Comparison of ENCODE assay signal across 28 mouse cellular contexts in the genomic region with DNA sequence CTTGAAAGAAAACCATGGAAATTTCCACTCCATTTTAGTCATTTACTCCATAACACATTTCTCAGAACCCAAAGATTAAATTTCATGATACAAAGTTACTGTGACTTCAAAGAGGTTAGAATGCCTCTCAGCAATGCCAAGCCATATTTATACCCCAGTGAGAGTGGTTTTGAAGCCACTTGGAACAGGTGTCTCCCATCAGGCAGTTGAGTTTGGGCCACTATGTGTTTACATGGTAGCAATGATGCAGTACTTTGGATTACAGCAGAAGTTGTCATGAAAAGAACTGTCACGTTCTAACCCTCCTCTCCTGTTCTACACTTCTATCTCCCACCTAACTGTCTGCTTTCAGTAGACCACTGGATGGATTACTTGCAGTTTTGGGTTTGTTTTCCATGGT. TPM values are rescaled to one million over a fixed set of nuclear protein-coding genes. Genes with fewer than 3 reads are reported as not detected.
A peak's percentile ranks its signal among the peaks of the same experiment; 100 is the strongest.
DNase-seq lines count a peak whose midpoint lies in the region; ATAC-seq and TF ChIP-seq lines count a peak whose summit lies in the region.
"Had no signal": no experiment of that assay in that cellular context is flagged by ENCODE, and none has a peak within 500 bp of the region (broad histone marks: within the 10 kb centered on the region; RNA-seq: fewer than 3 reads in every experiment).

No protein-coding gene starts in this region.

- no peak for ATAC-seq in intestine, embryonic 15.5 days
- ATAC-seq in intestine, postnatal 0 days, result no peak
- ATAC-seq in lung, postnatal 0 days, result no peak
- no peak for ATAC-seq in neural tube, embryonic 15.5 days (ENCODE audit: low FRiP score)
- no peak for ATAC-seq in midbrain, postnatal 0 days (ENCODE audit: low FRiP score)
- ATAC-seq: forebrain, embryonic 15.5 days; hindbrain, postnatal 0 days; midbrain, embryonic 15.5 days had no signal

- H3K27me3 ChIP-seq in intestine, embryonic 15.5 days (replicated peaks), result no peaks in the 10 kb centered on the region
- no peaks in the 10 kb centered on the region for H3K27me3 ChIP-seq in intestine, postnatal 0 days (replicated peaks; ENCODE audit: control insufficient read depth, insufficient read depth, low read length)
- no peaks in the 10 kb centered on the region for H3K27me3 ChIP-seq in lung, postnatal 0 days (replicated peaks; ENCODE audit: insufficient read depth, low read length)
- peaks cover 21% of the 10 kb centered on the region for H3K27me3 ChIP-seq in neural tube, embryonic 15.5 days (replicated peaks)
- peaks cover 14% of the 10 kb centered on the region; the same call in 1 of the 2 replicates for H3K27me3 ChIP-seq in midbrain, postnatal 0 days (ENCODE audit: insufficient read depth, low read length)

- no peak for TF ChIP-seq CTCF in intestine, postnatal 0 days (IDR thresholded peaks at IDR 0.05; ENCODE audit: low read depth)
- TF ChIP-seq CTCF in lung, postnatal 0 days (IDR thresholded peaks at IDR 0.05), result no peak
- no peak for TF ChIP-seq CTCF in embryonic fibroblast, embryonic 13.5 days (IDR thresholded peaks at IDR 0.05; ENCODE audit: borderline replicate concordance, insufficient read depth, low read length)
- TF ChIP-seq CTCF in midbrain, postnatal 0 days (IDR thresholded peaks at IDR 0.05), result no peak

- WGBS in intestine, embryonic 15.5 days, result 49% methylated on average over 1 of the region's 1 CpGs
- WGBS in intestine, postnatal 0 days, result 54% methylated on average over 1 of the region's 1 CpGs
- WGBS in lung, postnatal 0 days, result 53% methylated on average over 1 of the region's 1 CpGs
- WGBS in neural tube, embryonic 15.5 days, result 80% methylated on average over 1 of the region's 1 CpGs
- WGBS in midbrain, postnatal 0 days, result 88% methylated on average over 1 of the region's 1 CpGs

- no peak for TF ChIP-seq POLR2A in embryonic fibroblast, embryonic 13.5 days (IDR thresholded peaks at IDR 0.05; ENCODE audit: low read depth, low read length)

- no peak overlapping the region for H3K4me3 ChIP-seq in intestine, embryonic 15.5 days (replicated peaks)
- H3K4me3 ChIP-seq in intestine, postnatal 0 days (ENCODE audit: low read depth, low read length), result no peak overlapping the region
- H3K4me3 ChIP-seq in lung, postnatal 0 days (ENCODE audit: low read depth, low read length), result no peak overlapping the region
- no peak overlapping the region for H3K4me3 ChIP-seq in embryonic fibroblast, embryonic 13.5 days (ENCODE audit: insufficient read depth, low read length)
- H3K4me3 ChIP-seq in neural tube, embryonic 15.5 days (replicated peaks), result no peak overlapping the region
- no peak overlapping the region for H3K4me3 ChIP-seq in midbrain, postnatal 0 days (ENCODE audit: low read depth, low read length)
- H3K4me3 ChIP-seq: forebrain, embryonic 10.5 days; forebrain, embryonic 15.5 days; hindbrain, embryonic 12.5 days; lung, embryonic 15.5 days; midbrain, embryonic 10.5 days; midbrain, embryonic 15.5 days; neural tube, embryonic 12.5 days had no signal

- H3K27ac ChIP-seq in intestine, embryonic 15.5 days, result no peak overlapping the region
- H3K27ac ChIP-seq in intestine, postnatal 0 days (ENCODE audit: low read depth, low read length), result no peak overlapping the region
- H3K27ac ChIP-seq in lung, postnatal 0 days (ENCODE audit: low read length), result no peak overlapping the region
- H3K27ac ChIP-seq in embryonic fibroblast, embryonic 13.5 days (ENCODE audit: insufficient read depth, low read length), result peak overlapping the region; percentile 47; the same call in 1 of the 2 replicates
- H3K27ac ChIP-seq in neural tube, embryonic 15.5 days (replicated peaks), result no peak overlapping the region
- H3K27ac ChIP-seq in midbrain, postnatal 0 days (ENCODE audit: low read depth, low read length), result no peak overlapping the region
- H3K27ac ChIP-seq: forebrain, embryonic 10.5 days; forebrain, embryonic 15.5 days; hindbrain, embryonic 12.5 days; hindbrain, postnatal 0 days; kidney, postnatal 0 days; liver, embryonic 14.5 days; lung, embryonic 15.5 days; midbrain, embryonic 10.5 days; midbrain, embryonic 15.5 days; neural tube, embryonic 12.5 days had no signal

- no peaks in the 10 kb centered on the region for H3K36me3 ChIP-seq in intestine, embryonic 15.5 days
- H3K36me3 ChIP-seq in intestine, postnatal 0 days (ENCODE audit: control insufficient read depth, insufficient read depth), result no peaks in the 10 kb centered on the region
- no peaks in the 10 kb centered on the region for H3K36me3 ChIP-seq in lung, postnatal 0 days (ENCODE audit: insufficient read depth, low read length)
- H3K36me3 ChIP-seq in neural tube, embryonic 15.5 days, result no peaks in the 10 kb centered on the region
- H3K36me3 ChIP-seq in midbrain, postnatal 0 days (ENCODE audit: insufficient read depth, low read length), result no peaks in the 10 kb centered on the region
- H3K36me3 ChIP-seq: forebrain, embryonic 10.5 days; forebrain, embryonic 15.5 days; hindbrain, embryonic 12.5 days; lung, embryonic 15.5 days; midbrain, embryonic 10.5 days; midbrain, embryonic 15.5 days; neural tube, embryonic 12.5 days had no signal

- peaks cover 14% of the 10 kb centered on the region for H3K4me1 ChIP-seq in intestine, embryonic 15.5 days (replicated peaks)
- no peaks in the 10 kb centered on the region for H3K4me1 ChIP-seq in intestine, postnatal 0 days (replicated peaks; ENCODE audit: control insufficient read depth, insufficient read depth, low read length)
- H3K4me1 ChIP-seq in lung, postnatal 0 days (ENCODE audit: insufficient read depth, low read depth, low read length), result 0 out of 2 replicates have a peak, but pooled peaks cover 4% of the 10 kb centered on the region
- no peaks in the 10 kb centered on the region for H3K4me1 ChIP-seq in embryonic fibroblast, embryonic 13.5 days (ENCODE audit: control insufficient read depth, insufficient read depth, low read length)
- H3K4me1 ChIP-seq in neural tube, embryonic 15.5 days, result peaks cover 10% of the 10 kb centered on the region
- H3K4me1 ChIP-seq in midbrain, postnatal 0 days (ENCODE audit: insufficient read depth, low read length), result 0 out of 2 replicates have a peak, but pooled peaks cover 7% of the 10 kb centered on the region

- H3K4me2 ChIP-seq in intestine, embryonic 15.5 days (replicated peaks), result 0 out of 2 replicates have a peak overlapping the region, but pooled peaks have one; percentile 83
- no peak overlapping the region; the same call in 1 of the 2 replicates for H3K4me2 ChIP-seq in intestine, postnatal 0 days (replicated peaks; ENCODE audit: low read depth)
- H3K4me2 ChIP-seq in lung, postnatal 0 days (replicated peaks; ENCODE audit: low read depth, low read length), result no peak overlapping the region
- no peak overlapping the region for H3K4me2 ChIP-seq in neural tube, embryonic 15.5 days
- H3K4me2 ChIP-seq in midbrain, postnatal 0 days (ENCODE audit: low read depth, low read length, poor library complexity, severe bottlenecking), result no peak overlapping the region
- H3K4me2 ChIP-seq: forebrain, embryonic 15.5 days; hindbrain, embryonic 12.5 days; midbrain, embryonic 15.5 days; neural tube, embryonic 12.5 days had no signal

- no peak for TF ChIP-seq EP300 in lung, postnatal 0 days (IDR thresholded peaks at IDR 0.05)

- H3K9ac ChIP-seq in intestine, embryonic 15.5 days, result no peak overlapping the region
- no peak overlapping the region for H3K9ac ChIP-seq in intestine, postnatal 0 days (ENCODE audit: low read depth, low read length)
- no peak overlapping the region for H3K9ac ChIP-seq in lung, postnatal 0 days (replicated peaks; ENCODE audit: low read depth)
- no peak overlapping the region for H3K9ac ChIP-seq in neural tube, embryonic 15.5 days (replicated peaks)
- H3K9ac ChIP-seq in midbrain, postnatal 0 days (replicated peaks; ENCODE audit: low read length, poor library complexity, severe bottlenecking), result no peak overlapping the region
- H3K9ac ChIP-seq: forebrain, embryonic 15.5 days; hindbrain, embryonic 12.5 days; liver, embryonic 14.5 days; lung, embryonic 15.5 days; midbrain, embryonic 15.5 days; neural tube, embryonic 12.5 days had no signal

- H3K9me3 ChIP-seq in intestine, embryonic 15.5 days, result no peaks in the 10 kb centered on the region
- no peaks in the 10 kb centered on the region for H3K9me3 ChIP-seq in intestine, postnatal 0 days (ENCODE audit: control insufficient read depth)
- no peaks in the 10 kb centered on the region for H3K9me3 ChIP-seq in lung, postnatal 0 days (ENCODE audit: low read length)
- H3K9me3 ChIP-seq in neural tube, embryonic 15.5 days (replicated peaks), result no peaks in the 10 kb centered on the region
- no peaks in the 10 kb centered on the region for H3K9me3 ChIP-seq in midbrain, postnatal 0 days (ENCODE audit: low read length)
- H3K9me3 ChIP-seq: forebrain, embryonic 15.5 days; hindbrain, embryonic 12.5 days; lung, embryonic 15.5 days; midbrain, embryonic 10.5 days; midbrain, embryonic 15.5 days; neural tube, embryonic 12.5 days had no signal

- peak; percentile 54 for DNase-seq in lung, postnatal 36 days
- DNase-seq in lung, postnatal 0 days (ENCODE audit: low spot score), result no peak
- DNase-seq in midbrain, postnatal 0 days (ENCODE audit: low spot score), result no peak
- DNase-seq: adrenal gland, adult 8-10 months; B cell, adult 2 months; cerebellum, adult 8-10 months; cerebellum, postnatal 25 days; heart, postnatal 14 days; kidney, adult 18-20 months; kidney, postnatal 4 days; layer of hippocampus, adult 9-11 months; liver; thymus, adult 18-20 months; thymus, postnatal 25 days had no signal

RNA-seq across cellular contexts. Expression of a gene that starts 2.0 kb away (rescaled TPM):
- 4.8 and 4.9 TPM in 2 replicates for polyA plus RNA-seq in intestine, embryonic 15.5 days (2015; fragmentation: Nextera tagmentation; extraction: Ambion mirVana)
- 2.1 and 2.6 TPM in 2 replicates for polyA plus RNA-seq in intestine, postnatal 0 days (2015; fragmentation: Nextera tagmentation; extraction: Ambion mirVana)
- polyA plus RNA-seq in lung, postnatal 0 days (2015; fragmentation: Nextera tagmentation; extraction: Ambion mirVana), result 1.8 and 2.1 TPM in 2 replicates
- polyA plus RNA-seq in embryonic fibroblast, embryonic 13.5 days (2011; ENCODE audit: insufficient read length, low read depth, missing spikeins), result 19.9 and 22.1 TPM in 2 replicates
- 1.5 and 2.7 TPM in 2 replicates for polyA plus RNA-seq in neural tube, embryonic 15.5 days (2015; fragmentation: Nextera tagmentation; extraction: Ambion mirVana)
- 3.1 and 4.0 TPM in 2 replicates for total RNA-seq in midbrain, postnatal 0 days (2014; rRNA removed)
- polyA plus RNA-seq in midbrain, postnatal 0 days (2015; fragmentation: Nextera tagmentation; extraction: Ambion mirVana), result 1.8 and 2.3 TPM in 2 replicates
